Mouse (Mus musculus): ENCODE measurements at regions not wholly inside any gene's neighbourhood (a gene's known extent, or its start where the extent isn't known, plus 50 kb on each side); places are given as distances from the start of the nearest gene placed in this dataset.

DNA sequence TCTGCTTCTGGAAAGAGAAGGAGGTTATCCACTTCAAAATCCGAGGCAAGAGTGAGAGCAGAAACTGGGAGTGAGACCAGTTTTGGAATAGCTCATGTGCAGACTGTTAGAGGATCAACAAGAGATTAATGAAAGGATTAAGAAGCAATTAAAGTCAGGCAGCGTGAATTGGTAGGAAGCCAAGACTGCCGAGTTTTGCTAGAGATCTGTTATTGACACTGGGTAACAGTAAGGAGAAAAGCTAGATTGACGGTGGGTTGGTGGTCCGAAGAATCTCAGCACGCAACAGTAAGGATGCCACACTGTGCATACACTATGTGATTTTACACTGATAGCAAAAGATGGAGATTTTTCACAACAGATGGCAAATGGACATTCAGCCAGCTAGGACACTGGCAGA lies 109.8 kb downstream of the Nsun3 start:
- TF ChIP-seq CTCF (IDR thresholded peaks at IDR 0.05; ENCODE audit: control insufficient read depth, insufficient read depth, insufficient read length): no peak
- TF ChIP-seq MAX (IDR thresholded peaks at IDR 0.05): no peak
- TF ChIP-seq MYOD1 (IDR thresholded peaks at IDR 0.05; ENCODE audit: control insufficient read depth, insufficient read length, low read depth): no peak
- TF ChIP-seq MYOG (IDR thresholded peaks at IDR 0.05; ENCODE audit: control insufficient read depth, extremely low read depth, insufficient read length): no peak
- no peak for TF ChIP-seq USF1 (IDR thresholded peaks at IDR 0.05; ENCODE audit: low read depth)
- TF ChIP-seq CEBPB (IDR thresholded peaks at IDR 0.05; ENCODE audit: low read depth): no peak
- no peak for TF ChIP-seq FOSL1 (IDR thresholded peaks at IDR 0.05; ENCODE audit: insufficient read depth, low read length, poor library complexity, severe bottlenecking)

Data from C2C12 (cell line).